Comparison of ENCODE assay signal across 26 mouse cellular contexts in the genomic region with DNA sequence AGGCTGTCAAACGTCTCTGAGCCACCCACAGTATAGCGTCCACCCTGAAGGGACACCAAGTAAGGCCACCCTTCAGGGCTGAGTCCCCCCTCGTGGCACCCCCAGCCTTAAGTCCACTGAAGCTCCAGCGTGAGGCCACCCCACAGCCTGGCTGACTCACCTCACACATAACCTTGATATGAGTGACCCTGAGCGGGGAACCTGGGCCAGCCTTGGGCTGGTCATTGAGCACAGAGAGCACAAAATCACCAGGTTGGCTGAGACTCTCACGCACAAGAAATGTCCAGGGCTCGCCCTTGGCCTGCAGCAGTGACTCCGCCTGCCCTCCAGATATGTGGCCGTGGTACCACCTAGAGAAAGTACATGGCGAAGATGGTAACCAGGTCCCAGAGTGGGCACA. TPM values are rescaled to one million over a fixed set of nuclear protein-coding genes. Genes with fewer than 3 reads are reported as not detected.
DNase-seq lines count a peak whose midpoint lies in the region; ATAC-seq lines count a peak whose summit lies in the region.
"Had no signal": no experiment of that assay in that cellular context is flagged by ENCODE, and none has a peak within 500 bp of the region (broad histone marks: within the 10 kb centered on the region; RNA-seq: fewer than 3 reads in every experiment).

No protein-coding gene starts in this region.

- no peaks in the 10 kb centered on the region for H3K36me3 ChIP-seq in kidney, embryonic 14.5 days (ENCODE audit: control insufficient read depth, insufficient read depth, low read length)
- H3K36me3 ChIP-seq: embryonic facial prominence, embryonic 10.5 days; heart, embryonic 13.5 days; hindbrain, embryonic 12.5 days had no signal

- H3K4me1 ChIP-seq in kidney, embryonic 14.5 days (ENCODE audit: control insufficient read depth, insufficient read depth, low read length) = 0 out of 2 replicates have a peak, but pooled peaks cover 7% of the 10 kb centered on the region
- H3K4me1 ChIP-seq: forebrain, embryonic 13.5 days had no signal

- no peaks in the 10 kb centered on the region for H3K9me3 ChIP-seq in kidney, embryonic 14.5 days (ENCODE audit: control insufficient read depth, low read length)
- H3K9me3 ChIP-seq: embryonic facial prominence, embryonic 10.5 days; forebrain, embryonic 13.5 days; heart, embryonic 13.5 days; hindbrain, embryonic 12.5 days had no signal

- no peak overlapping the region for H3K4me3 ChIP-seq in kidney, embryonic 14.5 days (ENCODE audit: low read length)
- H3K4me3 ChIP-seq: embryonic facial prominence, embryonic 10.5 days; forebrain, embryonic 13.5 days; heart, embryonic 13.5 days; hindbrain, embryonic 12.5 days had no signal

- H3K9ac ChIP-seq in kidney, embryonic 14.5 days (ENCODE audit: low read depth, low read length) = no peak overlapping the region
- H3K9ac ChIP-seq: forebrain, embryonic 13.5 days; forebrain, postnatal 0 days; heart, embryonic 13.5 days; hindbrain, embryonic 12.5 days had no signal

- no peak overlapping the region for H3K4me2 ChIP-seq in kidney, embryonic 14.5 days (replicated peaks; ENCODE audit: low read depth, low read length)
- H3K4me2 ChIP-seq: forebrain, embryonic 13.5 days; heart, embryonic 13.5 days; hindbrain, embryonic 12.5 days had no signal

- ATAC-seq in kidney, embryonic 14.5 days (ENCODE audit: low FRiP score, low TSS enrichment) = 0 out of 2 replicates have a peak, but pooled peaks have one; percentile 20
- no peak for ATAC-seq in monocyte, adult 5-6 weeks (replicated peaks; ENCODE audit: insufficient number of reproducible peaks, low FRiP score, low TSS enrichment, poor library complexity, severe bottlenecking)
- ATAC-seq: forebrain, embryonic 13.5 days; forebrain, postnatal 0 days; hindbrain, embryonic 16.5 days; inflammation-experienced regulatory T-cells, adult 6 months; intestine, postnatal 0 days had no signal

- H3K27ac ChIP-seq in kidney, embryonic 14.5 days (ENCODE audit: low read depth, low read length) = no peak overlapping the region
- H3K27ac ChIP-seq: embryonic facial prominence, embryonic 10.5 days; forebrain, embryonic 13.5 days; heart, embryonic 13.5 days; hindbrain, embryonic 12.5 days had no signal

- no peak for DNase-seq in kidney, adult 18-20 months
- DNase-seq in adrenal gland, adult 8-10 months = peak; percentile 77
- peak; percentile 67 to 73 for DNase-seq in adrenal gland, postnatal 36 days
- no peak for DNase-seq in cerebellum, postnatal 4 days (ENCODE audit: low spot score in 2 of 2)
- DNase-seq in cerebellum, adult 9-11 months = no peak
- DNase-seq: cerebellum, adult 11 months; cerebellum, adult 8-10 months; cerebellum, postnatal 25 days; forebrain, postnatal 0 days; gastrocnemius, postnatal 36 days; heart, adult 11 months; heart, postnatal 4 days had no signal

- no peaks in the 10 kb centered on the region for H3K27me3 ChIP-seq in kidney, embryonic 14.5 days (ENCODE audit: control insufficient read depth, insufficient read depth, low read length)
- H3K27me3 ChIP-seq: forebrain, embryonic 13.5 days; heart, embryonic 13.5 days; hindbrain, embryonic 12.5 days had no signal

- WGBS in kidney, embryonic 14.5 days = 90% methylated on average over 10 of the region's 10 CpGs

RNA-seq across cellular contexts. Expression of a gene that starts 9.9 kb away (rescaled TPM):
- polyA plus RNA-seq in kidney, embryonic 14.5 days (2014; fragmentation: Nextera tagmentation; extraction: Ambion mirVana) = 10.0 and 12.9 TPM in 2 replicates
- total RNA-seq in adrenal gland, adult 8-10 months (2022) = 10 to 100 TPM; 14.1 to 21.6 (median 15.0) TPM
- 1 to 10 TPM; 5.5 to 9.6 TPM for total RNA-seq in adrenal gland, postnatal 36 days (2021)
- total RNA-seq in monocyte, adult 5-6 weeks (2017) = 1,360 to 1,911 TPM (median 1,427 TPM) in 3 replicates

RNA-seq across cellular contexts. Expression of a gene that starts 12.6 kb away (rescaled TPM):
- polyA plus RNA-seq in kidney, embryonic 14.5 days (2014; fragmentation: Nextera tagmentation; extraction: Ambion mirVana) = 564 and 762 TPM in 2 replicates
- total RNA-seq in adrenal gland, adult 8-10 months (2022) = 100 to 1,000 TPM; 348 to 417 (median 368) TPM
- 100 to 1,000 TPM; 331 to 397 TPM for total RNA-seq in adrenal gland, postnatal 36 days (2021)
- 150 to 174 TPM (median 165 TPM) in 3 replicates for total RNA-seq in monocyte, adult 5-6 weeks (2017)

RNA-seq across cellular contexts. Expression of a gene that starts 16.5 kb away (rescaled TPM):
- polyA plus RNA-seq in kidney, embryonic 14.5 days (2014; fragmentation: Nextera tagmentation; extraction: Ambion mirVana) = 341 and 402 TPM in 2 replicates
- 100 to 1,000 TPM; 255 to 303 (median 272) TPM for total RNA-seq in adrenal gland, adult 8-10 months (2022)
- total RNA-seq in adrenal gland, postnatal 36 days (2021) = 100 to 1,000 TPM; 308 to 325 TPM
- total RNA-seq in monocyte, adult 5-6 weeks (2017) = 123 to 138 TPM (median 126 TPM) in 3 replicates

RNA-seq across cellular contexts. Expression of a gene that starts 16.6 kb away (rescaled TPM):
- 233 and 278 TPM in 2 replicates for polyA plus RNA-seq in kidney, embryonic 14.5 days (2014; fragmentation: Nextera tagmentation; extraction: Ambion mirVana)
- total RNA-seq in adrenal gland, adult 8-10 months (2022) = 10 to 100 TPM; 81.9 to 100.0 (median 86.2) TPM
- total RNA-seq in adrenal gland, postnatal 36 days (2021) = 10 to 100 TPM; 87.2 to 88.2 TPM
- 82.8 to 125 TPM (median 86.6 TPM) in 3 replicates for total RNA-seq in monocyte, adult 5-6 weeks (2017)

RNA-seq across cellular contexts. Expression of a gene that starts 27.2 kb away (rescaled TPM):
- polyA plus RNA-seq in kidney, embryonic 14.5 days (2014; fragmentation: Nextera tagmentation; extraction: Ambion mirVana) = not detected in 2 replicates
- not detected for total RNA-seq in adrenal gland, adult 8-10 months (2022)
- under 1 TPM in 1 of 2 experiments, not detected in 1; 0.56 TPM for total RNA-seq in adrenal gland, postnatal 36 days (2021)
- 0.19 to 0.43 TPM in 2 of 3 replicates, not detected in the other for total RNA-seq in monocyte, adult 5-6 weeks (2017)
- total RNA-seq: forebrain, postnatal 0 days; gastrocnemius, adult 8-10 months had no signal
- polyA plus RNA-seq: brain, embryonic 14.5 days; C2C12; embryonic facial prominence, embryonic 10.5 days; embryonic facial prominence, embryonic 14.5 days; forebrain, embryonic 13.5 days; heart, embryonic 13.5 days; heart, postnatal 0 days; hindbrain, embryonic 12.5 days; hindbrain, embryonic 16.5 days; inflammation-experienced regulatory T-cells, adult 6 months; intestine, postnatal 0 days had no signal

Comparison
In these comparisons a context has a peak if more than half of its experiments do, and no peak if none do; other contexts are left out.
1. DNase-seq: peak in adrenal gland, adult 8-10 months (single experiment) and adrenal gland, postnatal 36 days (2 of 2); none in kidney, adult 18-20 months (single experiment), cerebellum, postnatal 4 days (0 of 2) and cerebellum, adult 9-11 months (single experiment).
2. RNA of a gene that starts 9.9 kb away (total RNA-seq): 1,360 to 1,911 TPM in monocyte, adult 5-6 weeks; 14.1 to 21.6 TPM in adrenal gland, adult 8-10 months and 5.5 to 9.6 TPM in adrenal gland, postnatal 36 days; every median in the first group is over 10 times any median in the second.